Mouse (Mus musculus) lung, adult 2 months (tissue): ENCODE measurements around the gene Pold4. TPM values are rescaled to one million over a fixed set of nuclear protein-coding genes. Genes with fewer than 3 reads are reported as not detected.
"Not testable (repeated sequence)": the region's sequence is repeated elsewhere in the genome, so short reads cannot be mapped to it uniquely, and the experiment has no call there.

Experiments used
- DNase-seq: peaks from one replicate; pipeline ENCODE4 v3.0.0; 2022
- H3K4me1 ChIP-seq: fragments of 200-500 bp; 2 replicates; pipeline ENCODE4 v1.6.1; 2011; ENCODE audit warnings: low read length; ENCODE audit not compliant: control insufficient read depth, insufficient read depth
- H3K4me3 ChIP-seq: fragments of 200-500 bp; replicated peaks from 2 replicates; pipeline ENCODE3; 2011; ENCODE audit warnings: low read depth, mild to moderate bottlenecking, control low read depth, low read length; ENCODE audit errors: extremely low read depth
- CTCF ChIP-seq: fragments of 200-500 bp; IDR thresholded peaks from 2 replicates; pipeline ENCODE4 v1.5.1; 2011; ENCODE audit warnings: mild to moderate bottlenecking, low read length, control low read depth; ENCODE audit not compliant: insufficient read depth
- POLR2A ChIP-seq: fragments of 200-500 bp; IDR thresholded peaks from 2 replicates; pipeline ENCODE4 v1.6.1; 2011; ENCODE audit warnings: low read depth, mild to moderate bottlenecking, control low read depth, low read length, borderline replicate concordance; ENCODE audit errors: extremely low read depth
- WGBS: fragments of 180-500 bp; shearing (Covaris S2); methylation state at CpG from one replicate; pipeline ENCODE4 v1.1.7; 2018; 5-methylcytosine and 5-hydroxymethylcytosine counted together
- polyA plus RNA-seq: library from polyadenylated mRNA; depleted of rRNA; stranded (reverse); fragments of >200 nt; gene quantifications from 2 replicates; pipeline ENCODE4 v1.2.3, GENCODE M21; 2012

Gene Pold4
- polyA plus RNA-seq, 1 experiment, result 112 TPM

- no peak overlapping the region for H3K4me3 ChIP-seq
- WGBS, result 64% methylated on average over 3 of the region's 3 CpGs
- no peak for TF ChIP-seq CTCF
- TF ChIP-seq POLR2A, result no peak
- no peaks in the 10 kb centered on the region for H3K4me1 ChIP-seq
- no peak for DNase-seq
Measured at GRCm38 (mm10) chr19:4242416-4242815, 10.7 kb downstream of the Pold4 start.

GRCm38 (mm10) chr19:4244775-4245174, 13.1 kb downstream of the Pold4 start:
- TF ChIP-seq CTCF, result no peak
- no peak for TF ChIP-seq POLR2A
- WGBS, result 80% methylated on average over 6 of the region's 6 CpGs
- DNase-seq, result no peak
- H3K4me3 ChIP-seq, result no peak overlapping the region
- H3K4me1 ChIP-seq, result no peaks in the 10 kb centered on the region

GRCm38 (mm10) chr19:4247010-4247409, 15.3 kb downstream of the Pold4 start:
- no peak for TF ChIP-seq CTCF

GRCm38 (mm10) chr19:4248683-4249082, 17.0 kb downstream of the Pold4 start:
- H3K4me3 ChIP-seq, H3K4me1 ChIP-seq, DNase-seq: not testable (repeated sequence)
- 65% methylated on average over 1 of the region's 1 CpGs for WGBS

More at GRCm38 (mm10) chr19:4247010-4247409, 15.3 kb downstream of the Pold4 start:
- 51% methylated on average over 1 of the region's 1 CpGs for WGBS
- H3K4me1 ChIP-seq, result no peaks in the 10 kb centered on the region
- no peak for DNase-seq
- no peak overlapping the region for H3K4me3 ChIP-seq

GRCm38 (mm10) chr19:4254230-4254629, 22.5 kb downstream of the Pold4 start:
- 93% methylated on average over 7 of the region's 7 CpGs for WGBS

GRCm38 (mm10) chr19:4255583-4256162, 24.0 kb downstream of the Pold4 start:
- WGBS, result 79% methylated on average over 11 of the region's 11 CpGs
- no peak for DNase-seq
- TF ChIP-seq POLR2A (no peak), CTCF (peak; percentile 15; the same call in 1 of the 2 replicates)
- Histone ChIP-seq H3K4me1 (no peaks in the 10 kb centered on the region; the same call in 1 of the 2 replicates), H3K4me3 (no peak overlapping the region)

More at GRCm38 (mm10) chr19:4254230-4254629, 22.5 kb downstream of the Pold4 start:
- no peaks in the 10 kb centered on the region; the same call in 1 of the 2 replicates for H3K4me1 ChIP-seq
- DNase-seq, result no peak
- H3K4me3 ChIP-seq, result no peak overlapping the region
- no peak for TF ChIP-seq CTCF
- TF ChIP-seq POLR2A, result no peak

- no peak for TF ChIP-seq POLR2A
- peak; percentile 85 for TF ChIP-seq CTCF
- peak; percentile 89 for DNase-seq
- Histone ChIP-seq H3K4me1 (no peaks in the 10 kb centered on the region; the same call in 1 of the 2 replicates), H3K4me3 (peak overlapping the region; percentile 72)
- WGBS, result under 1% methylated on average over 41 of the region's 41 CpGs
Measured at GRCm38 (mm10) chr19:4257216-4257896, 25.7 kb downstream of the Pold4 start.

GRCm38 (mm10) chr19:4257897-4258252, 26.2 kb downstream of the Pold4 start:
- WGBS, result 27% methylated on average over 12 of the region's 12 CpGs
- no peaks in the 10 kb centered on the region; the same call in 1 of the 2 replicates for H3K4me1 ChIP-seq

GRCm38 (mm10) chr19:4261038-4261698, 29.5 kb downstream of the Pold4 start:
- no peaks in the 10 kb centered on the region; the same call in 1 of the 2 replicates for H3K4me1 ChIP-seq
- TF ChIP-seq CTCF (no peak), POLR2A (no peak)
- WGBS, result 63% methylated on average over 8 of the region's 8 CpGs
- DNase-seq, result no peak
- H3K4me3 ChIP-seq, result no peak overlapping the region

More at GRCm38 (mm10) chr19:4257897-4258252, 26.2 kb downstream of the Pold4 start:
- DNase-seq, result no peak
- TF ChIP-seq POLR2A, result no peak
- TF ChIP-seq CTCF, result no peak
- peak overlapping the region; percentile 6 for H3K4me3 ChIP-seq
